Mouse (Mus musculus) embryonic stem cell, embryonic (primary cell): ENCODE results near the gene Tmem209.

ENCODE experiments used
- CTCF ChIA-PET, 4 experiments: fragments of 300-600 bp in 2 of 4; fragments of 350-600 bp in 2 of 4; sonication (Branson Sonifier 250); formaldehyde crosslinking; loops; one replicate each; lab custom pipeline; 2022; ENCODE audit warnings: inconsistent platforms in 2 of 4; lab: Charles Lee
- POLR2A ChIA-PET, 4 experiments: fragments of 300-600 bp in 2 of 4; fragments of 350-600 bp in 2 of 4; sonication (Branson Sonifier 250); formaldehyde crosslinking; loops; one replicate each; lab custom pipeline; 2022; ENCODE audit warnings: antibody characterized with exemption in 4 of 4, inconsistent platforms in 1 of 4; lab: Charles Lee

The Tmem209 gene

GRCm38 (mm10) chr6:30509265-30510239 is at the start of gene Tmem209, which contains the start of gene Ssmem1:
Gene Tmem209, minus strand, starts transcription at chr6:30509783.
Gene Ssmem1, plus strand, starts transcription at chr6:30509849.
- POLR2A ChIA-PET = interaction anchor here (0.5 to 7.1 kb wide), 121 partner anchors 8 to 861 kb away, joined by 3 to 78 read pairs (median 4); partner anchors contain the start of genes Zc3hc1 (in 3 of the 4), Cep41 (in 2 of the 4), Klhdc10 (in 2 of the 4) and Cpa2 (in 1 of the 4)
- CTCF ChIA-PET = interaction anchor here (0.5 to 2.0 kb wide), 14 partner anchors 13 to 934 kb away, joined by 3 to 9 read pairs (median 3); partner anchors contain the start of genes Cep41 (in 1 of the 4) and Klhdc10 (in 1 of the 4)

GRCm38 (mm10) chr6:30556080-30556479 is 46.5 kb upstream of the Tmem209 start:
- CTCF ChIA-PET = interaction anchor here in 1 of 4 experiments (1.2 kb wide), 1 partner anchor 21 kb away, joined by 3 read pairs; no protein-coding TSS in a partner anchor
- POLR2A ChIA-PET = interaction anchor here in 1 of 4 experiments (1.9 kb wide), 1 partner anchor 17 kb away, joined by 5 read pairs; no protein-coding TSS in a partner anchor

DNA sequence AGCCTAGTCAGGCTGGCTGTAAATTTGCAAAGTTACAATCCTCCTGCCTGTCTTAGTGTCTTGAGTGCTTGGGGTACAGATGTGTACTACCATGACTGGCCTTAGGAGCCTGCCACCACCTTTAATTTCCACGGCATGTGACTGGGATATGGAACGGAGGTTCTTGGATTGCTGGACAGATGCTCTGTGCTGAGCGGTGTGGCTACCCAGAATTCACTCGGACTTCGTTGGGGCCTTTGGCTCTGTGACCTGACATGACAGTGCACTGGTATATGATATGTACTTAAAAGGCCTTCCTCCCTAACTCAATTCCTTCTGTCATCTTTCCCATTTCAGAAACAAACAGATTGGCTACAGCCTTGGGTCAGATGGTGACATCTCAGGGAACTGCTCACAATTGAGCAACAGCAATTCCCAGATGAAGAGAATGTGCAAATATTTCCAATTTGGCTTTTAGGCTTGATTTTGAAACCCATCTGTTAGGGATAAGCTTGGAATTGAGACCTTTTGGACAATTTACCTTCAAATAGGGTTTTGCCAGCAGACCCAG is 45.1 kb upstream of the Tmem209 start:
- POLR2A ChIA-PET = interaction anchor here in 1 of 4 experiments (0.6 to 1.1 kb wide), 2 partner anchors 13 to 428 kb away, joined by 3 read pairs; no protein-coding TSS in a partner anchor
- CTCF ChIA-PET = no interaction called here

DNA sequence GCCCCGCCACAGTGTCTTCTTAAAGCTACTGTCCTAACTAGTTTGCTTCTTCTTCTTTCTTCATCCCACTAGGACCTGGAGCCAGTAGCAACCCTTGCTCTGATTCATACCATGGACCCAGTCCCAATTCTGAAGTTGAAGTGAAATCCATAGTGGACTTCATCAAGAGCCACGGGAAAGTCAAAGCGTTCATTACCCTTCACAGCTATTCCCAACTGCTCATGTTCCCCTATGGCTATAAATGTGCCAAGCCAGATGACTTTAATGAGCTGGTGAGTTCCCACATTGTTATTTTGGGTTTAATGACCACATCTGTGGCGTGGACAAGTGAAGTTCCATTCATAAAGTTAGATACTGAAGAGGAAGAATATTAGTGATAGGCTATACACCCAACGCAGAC is 44.5 kb upstream of the Tmem209 start:
- ChIA-PET CTCF (interaction anchor here in 2 of 4 experiments (0.7 to 1.0 kb wide), 2 partner anchors 19 to 81 kb away, joined by 4 to 5 read pairs; no protein-coding TSS in a partner anchor), POLR2A (interaction anchor here in 1 of 4 experiments (0.6 kb wide), 1 partner anchor 428 kb away, joined by 3 read pairs; no protein-coding TSS in a partner anchor)

- POLR2A ChIA-PET = interaction anchor here in 3 of 4 experiments (0.5 to 1.1 kb wide), 3 partner anchors 15 to 170 kb away, joined by 3 to 4 read pairs (median 3); no protein-coding TSS in a partner anchor
- CTCF ChIA-PET = interaction anchor here in 2 of 4 experiments (0.7 to 1.0 kb wide), 3 partner anchors 18 to 676 kb away, joined by 4 to 5 read pairs (median 4); no protein-coding TSS in a partner anchor
Measured at GRCm38 (mm10) chr6:30553381-30554010, 43.9 kb upstream of the Tmem209 start.

GRCm38 (mm10) chr6:30552628-30553027 is 43.0 kb upstream of the Tmem209 start:
- POLR2A ChIA-PET = interaction anchor here in 1 of 4 experiments (0.7 to 1.1 kb wide), 4 partner anchors 14 to 92 kb away, joined by 3 to 4 read pairs (median 3); partner anchors contain the start of genes Ssmem1 and Tmem209
- CTCF ChIA-PET = interaction anchor here in 2 of 4 experiments (1.0 to 1.6 kb wide), 5 partner anchors 13 to 343 kb away, joined by 3 to 5 read pairs (median 4); partner anchors contain the start of gene Mest (in 1 of the 2)

DNA sequence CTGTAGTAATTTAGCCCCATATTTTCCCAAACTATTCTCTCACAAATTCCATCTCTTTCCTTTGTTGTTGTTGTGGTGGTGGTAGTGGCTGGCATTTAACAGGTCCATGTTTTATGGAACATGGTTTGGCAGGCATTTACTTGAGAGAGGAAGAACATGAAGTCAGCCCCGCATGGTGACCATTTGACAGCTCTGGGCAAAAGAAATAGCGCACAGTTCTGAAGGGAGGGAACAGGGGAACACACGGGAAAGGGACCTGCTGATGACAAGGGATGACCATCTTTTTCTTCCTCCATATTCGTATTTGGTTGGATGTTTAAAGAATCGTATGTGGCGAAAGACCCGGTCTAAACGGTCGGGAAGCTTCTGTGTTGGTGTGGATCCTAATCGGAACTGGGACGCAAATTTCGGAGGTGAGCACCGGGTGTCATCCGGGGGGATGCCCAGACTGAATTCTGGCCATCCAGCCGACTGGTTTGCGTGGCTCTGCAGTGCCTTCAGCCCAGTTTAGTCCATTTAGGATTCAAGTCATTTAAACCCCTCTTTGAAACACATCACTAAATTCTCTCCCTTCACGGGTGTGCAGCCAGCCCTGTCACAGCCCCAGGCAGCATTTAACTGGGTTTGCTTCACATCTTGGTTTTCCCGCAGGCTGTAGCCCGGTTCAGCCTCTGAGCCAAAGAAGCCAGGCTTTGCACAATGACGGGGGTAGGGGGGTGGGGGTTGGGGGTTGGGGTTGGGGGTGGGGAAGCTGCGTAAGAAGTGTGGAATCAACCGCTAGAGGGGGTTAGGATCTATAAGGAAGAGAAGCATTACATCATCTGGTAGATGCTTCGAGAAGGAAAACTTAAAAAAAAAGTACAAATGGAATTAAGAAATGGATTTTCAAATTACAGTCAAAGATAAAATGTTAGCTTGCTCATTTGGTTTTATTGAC is 42.3 kb upstream of the Tmem209 start:
- CTCF ChIA-PET = interaction anchor here in 2 of 4 experiments (0.7 to 1.6 kb wide), 6 partner anchors 14 to 344 kb away, joined by 3 to 5 read pairs (median 4); partner anchors contain the start of gene Mest (in 1 of the 2)
- POLR2A ChIA-PET = interaction anchor here in 3 of 4 experiments (0.5 to 1.1 kb wide), 10 partner anchors 9 to 445 kb away, joined by 3 to 5 read pairs (median 4); partner anchors contain the start of genes Ssmem1 (in 1 of the 3) and Tmem209 (in 1 of the 3)

DNA sequence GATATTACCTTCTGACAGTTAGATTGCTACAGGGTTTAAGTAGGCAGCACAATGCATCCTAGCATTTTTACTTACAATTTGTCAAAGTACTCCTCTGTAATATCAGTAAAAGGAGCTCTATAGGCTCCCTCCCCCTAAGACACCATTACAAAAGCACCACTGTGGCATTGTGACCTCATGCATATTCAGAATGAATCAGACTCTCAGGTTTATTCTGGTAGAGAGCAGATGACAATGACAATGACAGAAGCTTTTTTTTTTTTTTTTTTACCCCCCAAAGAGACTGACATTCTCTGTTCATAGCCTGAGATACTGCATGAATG is 41.6 kb upstream of the Tmem209 start:
- ChIA-PET CTCF (interaction anchor here in 3 of 4 experiments (0.5 to 1.6 kb wide), 4 partner anchors 16 to 431 kb away, joined by 3 to 5 read pairs (median 4); no protein-coding TSS in a partner anchor), POLR2A (interaction anchor here in 3 of 4 experiments (0.5 to 1.0 kb wide), 6 partner anchors 8 to 444 kb away, joined by 3 to 5 read pairs (median 4); no protein-coding TSS in a partner anchor)

DNA sequence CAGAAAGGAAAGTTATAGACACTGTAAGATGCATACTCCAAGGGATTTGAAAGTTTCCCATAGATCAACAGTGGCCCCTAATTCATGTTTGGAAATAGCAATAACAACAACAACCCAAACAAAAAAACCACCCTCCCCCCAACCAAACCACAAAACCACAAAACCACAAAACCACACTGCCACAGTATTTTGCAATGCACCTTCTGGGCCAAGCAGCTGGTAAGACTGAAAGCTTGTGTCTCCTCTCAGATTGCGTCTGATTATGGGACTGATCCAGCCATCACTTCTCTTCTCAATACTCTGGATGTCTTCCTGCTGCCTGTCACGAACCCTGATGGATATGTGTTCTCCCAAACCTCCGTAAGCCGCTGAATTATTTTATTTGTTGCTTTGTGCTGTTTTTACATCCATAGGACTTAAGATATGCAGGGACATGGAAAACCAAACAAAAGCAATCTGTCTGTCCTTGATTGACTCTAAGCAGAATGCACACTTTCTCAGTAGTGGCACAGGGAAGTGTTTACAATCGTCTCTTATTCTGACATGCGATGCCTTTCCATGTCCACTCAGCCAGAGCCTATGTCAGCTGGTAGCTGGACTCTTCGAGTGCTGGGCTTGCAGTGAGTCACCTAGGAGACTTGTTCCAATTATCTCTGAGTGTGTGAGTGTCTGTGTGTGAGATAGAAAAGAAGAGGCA is 41.1 kb upstream of the Tmem209 start:
- POLR2A ChIA-PET = interaction anchor here in 3 of 4 experiments (0.6 to 0.9 kb wide), 3 partner anchors 11 to 38 kb away, joined by 4 to 5 read pairs (median 4); no protein-coding TSS in a partner anchor
- CTCF ChIA-PET = interaction anchor here in 2 of 4 experiments (0.5 to 1.5 kb wide), 2 partner anchors 15 to 432 kb away, joined by 3 to 4 read pairs; no protein-coding TSS in a partner anchor

GRCm38 (mm10) chr6:30549231-30549761 is 39.7 kb upstream of the Tmem209 start:
- POLR2A ChIA-PET = interaction anchor here in 3 of 4 experiments (0.5 to 1.5 kb wide), 8 partner anchors 10 to 224 kb away, joined by 3 to 4 read pairs (median 3); no protein-coding TSS in a partner anchor
- CTCF ChIA-PET = interaction anchor here in 2 of 4 experiments (0.8 to 1.4 kb wide), 3 partner anchors 14 to 433 kb away, joined by 4 to 5 read pairs (median 4); no protein-coding TSS in a partner anchor

DNA sequence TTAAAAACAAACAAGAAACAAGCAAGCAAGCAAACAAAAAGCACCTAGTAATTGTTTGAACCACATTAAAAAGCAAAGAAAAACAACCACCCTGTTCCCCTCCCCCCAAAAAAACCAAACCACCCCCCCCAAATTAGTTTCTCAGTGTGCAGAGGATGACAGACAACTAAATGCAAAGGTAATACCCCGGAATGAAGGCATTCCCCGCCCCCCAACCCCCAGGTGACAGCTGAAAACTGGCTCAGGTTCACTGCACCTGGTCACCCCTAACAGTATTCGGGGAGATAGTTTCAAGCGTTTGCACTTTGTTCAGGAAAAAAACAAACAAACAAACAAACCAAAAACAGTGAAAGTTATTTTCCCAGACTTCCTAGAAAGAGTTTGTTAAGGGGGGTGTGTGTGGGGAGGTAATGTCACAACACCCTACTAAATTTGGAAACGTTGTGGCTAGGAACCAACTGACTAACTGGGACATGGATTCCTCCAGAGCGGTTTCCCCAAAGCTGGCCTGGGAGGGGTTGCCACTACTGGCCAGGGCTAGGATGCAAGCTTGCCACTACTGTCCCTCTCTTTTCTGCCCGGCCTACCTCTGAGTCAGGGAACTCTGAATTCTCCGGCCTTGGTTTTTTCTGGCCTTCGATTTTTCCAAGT is 38.2 kb upstream of the Tmem209 start:
- POLR2A ChIA-PET = interaction anchor here in 3 of 4 experiments (0.6 to 1.8 kb wide), 17 partner anchors 14 to 1203 kb away, joined by 3 to 19 read pairs (median 3); partner anchors contain the start of genes Ssmem1 (in 2 of the 3) and Tmem209 (in 2 of the 3)

GRCm38 (mm10) chr6:30547274-30547645 is 37.7 kb upstream of the Tmem209 start:
- ChIA-PET POLR2A (interaction anchor here in 3 of 4 experiments (0.6 to 1.8 kb wide), 16 partner anchors 12 to 1203 kb away, joined by 3 to 19 read pairs (median 3); partner anchors contain the start of genes Ssmem1 (in 2 of the 3) and Tmem209 (in 2 of the 3)), CTCF (interaction anchor here (0.6 to 2.2 kb wide), 4 partner anchors 12 to 37 kb away, joined by 3 to 9 read pairs (median 6); partner anchors contain the start of gene Ssmem1 (in 1 of the 4))

More for the DNA sequence above, 38.2 kb upstream of the Tmem209 start:
- CTCF ChIA-PET = interaction anchor here in 3 of 4 experiments (0.7 to 2.2 kb wide), 3 partner anchors 12 to 13 kb away, joined by 3 to 9 read pairs (median 6); no protein-coding TSS in a partner anchor

- ChIA-PET POLR2A (interaction anchor here in 3 of 4 experiments (0.6 to 1.8 kb wide), 17 partner anchors 11 to 1202 kb away, joined by 3 to 19 read pairs (median 3); partner anchors contain the start of genes Ssmem1 (in 2 of the 3) and Tmem209 (in 2 of the 3)), CTCF (interaction anchor here in 3 of 4 experiments (0.6 to 2.2 kb wide), 3 partner anchors 11 to 37 kb away, joined by 6 to 9 read pairs (median 6); partner anchors contain the start of gene Ssmem1 (in 1 of the 3))
Measured at GRCm38 (mm10) chr6:30546571-30547273, 37.1 kb upstream of the Tmem209 start.
